25 mouse cellular contexts compared by ENCODE assay signal in genomic region chr7:122208276-122209021, GRCm38 (mm10). TPM values are rescaled to one million over a fixed set of nuclear protein-coding genes. Genes with fewer than 3 reads are reported as not detected.
A peak's percentile ranks its signal among the peaks of the same experiment; 100 is the strongest.
DNase-seq lines count a peak whose midpoint lies in the region; ATAC-seq and TF ChIP-seq lines count a peak whose summit lies in the region.
"Had no signal": no experiment of that assay in that cellular context is flagged by ENCODE, and none has a peak within 500 bp of the region (broad histone marks: within the 10 kb centered on the region; RNA-seq: fewer than 3 reads in every experiment).

No protein-coding gene starts in this region.

- no peak overlapping the region for H3K4me2 ChIP-seq in lung, embryonic 15.5 days
- H3K4me2 ChIP-seq: embryonic facial prominence, embryonic 15.5 days; limb, embryonic 12.5 days; neural tube, embryonic 13.5 days had no signal

- no peaks in the 10 kb centered on the region for H3K9me3 ChIP-seq in lung, embryonic 15.5 days
- H3K9me3 ChIP-seq: embryonic facial prominence, embryonic 15.5 days; hindbrain, embryonic 10.5 days; limb, embryonic 12.5 days; neural tube, embryonic 13.5 days had no signal

- H3K36me3 ChIP-seq in lung, embryonic 15.5 days, result no peaks in the 10 kb centered on the region
- H3K36me3 ChIP-seq: embryonic facial prominence, embryonic 15.5 days; hindbrain, embryonic 10.5 days; limb, embryonic 12.5 days; neural tube, embryonic 13.5 days had no signal

- 24% methylated on average over 7 of the region's 7 CpGs for WGBS in lung, embryonic 15.5 days
- WGBS in lung, adult 2 months, result 18% methylated on average over 7 of the region's 7 CpGs

- TF ChIP-seq POLR2A in lung, adult 2 months (IDR thresholded peaks at IDR 0.05; ENCODE audit: borderline replicate concordance, extremely low read depth, low read depth, low read length), result no peak

- intact Hi-C loops in gastrocnemius, adult 2 months (cut with DNase I), result no loop called here
- intact Hi-C loops in gastrocnemius, postnatal 14 days (cut with DNase I; ENCODE audit: low total_unique reads), result no loop called here
- intact Hi-C loops in left cerebral cortex, postnatal 14 days (cut with DNase I), result no loop called here

- H3K27ac ChIP-seq in gastrocnemius, adult 2 months, result peak overlapping the region; percentile 43; the same call in 1 of the 2 replicates
- H3K27ac ChIP-seq in lung, embryonic 15.5 days, result no peak overlapping the region
- H3K27ac ChIP-seq: embryonic facial prominence, embryonic 15.5 days; hindbrain, embryonic 10.5 days; hindbrain, postnatal 0 days; limb, embryonic 12.5 days; liver, embryonic 14.5 days; neural tube, embryonic 13.5 days had no signal

- no peaks in the 10 kb centered on the region for H3K27me3 ChIP-seq in lung, embryonic 15.5 days
- H3K27me3 ChIP-seq: embryonic facial prominence, embryonic 15.5 days; limb, embryonic 12.5 days; neural tube, embryonic 13.5 days had no signal

- no peak for TF ChIP-seq CTCF in gastrocnemius, adult 2 months (IDR thresholded peaks at IDR 0.05)
- no peak for TF ChIP-seq CTCF in lung, adult 2 months (IDR thresholded peaks at IDR 0.05; ENCODE audit: insufficient read depth, low read length)

- no peak overlapping the region for H3K9ac ChIP-seq in lung, embryonic 15.5 days
- H3K9ac ChIP-seq: embryonic facial prominence, embryonic 15.5 days; limb, embryonic 12.5 days; liver, embryonic 14.5 days; neural tube, embryonic 13.5 days had no signal

- no peaks in the 10 kb centered on the region for H3K4me1 ChIP-seq in lung, embryonic 15.5 days
- no peaks in the 10 kb centered on the region for H3K4me1 ChIP-seq in lung, adult 2 months (ENCODE audit: control insufficient read depth, insufficient read depth, low read length)
- H3K4me1 ChIP-seq: embryonic facial prominence, embryonic 15.5 days; hindbrain, embryonic 10.5 days; limb, embryonic 12.5 days; megakaryocyte, embryonic 14.5 days; neural tube, embryonic 13.5 days had no signal

- no peak for DNase-seq in gastrocnemius, adult 2 months
- DNase-seq in gastrocnemius, postnatal 14 days, result no peak
- no peak for DNase-seq in lung, adult 2 months
- peak; percentile 26 to 35 for DNase-seq in lung, postnatal 4 days
- no peak for DNase-seq in left cerebral cortex, postnatal 14 days (ENCODE audit: low spot score in 2 of 2)
- DNase-seq in retina, postnatal 1 day, result no peak
- DNase-seq in cerebellum, adult 8-10 months, result no peak
- DNase-seq: adrenal gland, adult 8-10 months; cerebellum, adult 11-12 months; cerebellum, postnatal 36 days; kidney, adult 8-10 months; kidney, postnatal 36 days; midbrain, embryonic 14.5 days had no signal

- peak overlapping the region; percentile 19; the same call in 1 of the 2 replicates for H3K4me3 ChIP-seq in gastrocnemius, adult 2 months
- no peak overlapping the region for H3K4me3 ChIP-seq in lung, embryonic 15.5 days
- H3K4me3 ChIP-seq in lung, adult 2 months (replicated peaks; ENCODE audit: extremely low read depth, low read depth, low read length), result no peak overlapping the region
- H3K4me3 ChIP-seq: embryonic facial prominence, embryonic 15.5 days; hindbrain, embryonic 10.5 days; limb, embryonic 12.5 days; megakaryocyte, embryonic 14.5 days; neural tube, embryonic 13.5 days had no signal

- ATAC-seq in lung, embryonic 15.5 days (ENCODE audit: borderline replicate concordance, extremely low read depth, low FRiP score, low TSS enrichment), result peak; percentile 55; the same call in 1 of the 2 replicates
- ATAC-seq: forebrain, embryonic 16.5 days; hindbrain, postnatal 0 days; Patski had no signal

RNA-seq across cellular contexts. Expression of gene Chp2, which starts 10.8 kb away (rescaled TPM):
- 1 to 10 TPM; 3.1 to 4.2 TPM for total RNA-seq in gastrocnemius, adult 2 months (2021)
- 1 to 10 TPM; 4.6 to 4.8 TPM for total RNA-seq in gastrocnemius, postnatal 14 days (2021)
- 1.7 and 2.1 TPM in 2 replicates for polyA plus RNA-seq in lung, embryonic 15.5 days (2015; fragmentation: Nextera tagmentation; extraction: Ambion mirVana)
- polyA plus RNA-seq in lung, adult 2 months (2012; rRNA removed), result 3.3 and 3.6 TPM in 2 replicates
- 1 to 10 TPM; 2.7 to 3.9 TPM for total RNA-seq in left cerebral cortex, postnatal 14 days (2021)
- polyA plus RNA-seq: limb, embryonic 12.5 days; Patski had no signal

RNA-seq across cellular contexts. Expression of gene Ern2, which starts 22.4 kb away (rescaled TPM):
- not detected for total RNA-seq in gastrocnemius, adult 2 months (2021)
- not detected for total RNA-seq in gastrocnemius, postnatal 14 days (2021)
- polyA plus RNA-seq in lung, embryonic 15.5 days (2015; fragmentation: Nextera tagmentation; extraction: Ambion mirVana), result 0.09 and 0.27 TPM in 2 replicates
- 0.72 and 1.3 TPM in 2 replicates for polyA plus RNA-seq in lung, adult 2 months (2012; rRNA removed)
- under 1 TPM; 0.34 to 0.35 TPM for total RNA-seq in left cerebral cortex, postnatal 14 days (2021)
- total RNA-seq: granulocyte monocyte progenitor cell, adult 5-6 weeks had no signal
- polyA plus RNA-seq: embryonic facial prominence, embryonic 15.5 days; heart, postnatal 0 days; liver, embryonic 14.5 days; Patski had no signal

RNA-seq across cellular contexts. Expression of gene Plk1, which starts 49.2 kb away (rescaled TPM):
- total RNA-seq in gastrocnemius, adult 2 months (2021), result under 1 TPM; 0.18 to 0.28 TPM
- total RNA-seq in gastrocnemius, postnatal 14 days (2021), result 1 to 10 TPM; 3.0 to 4.2 TPM
- 155 TPM in 2 replicates for polyA plus RNA-seq in lung, embryonic 15.5 days (2015; fragmentation: Nextera tagmentation; extraction: Ambion mirVana)
- 2.3 and 3.1 TPM in 2 replicates for polyA plus RNA-seq in lung, adult 2 months (2012; rRNA removed)
- total RNA-seq in left cerebral cortex, postnatal 14 days (2021), result 1 to 10 TPM; 2.3 to 2.8 TPM

Comparison
In these comparisons a context has a peak if more than half of its experiments do, and no peak if none do; other contexts are left out.
1. DNase-seq: peak in lung, postnatal 4 days (2 of 2); none in gastrocnemius, adult 2 months (single experiment), gastrocnemius, postnatal 14 days (single experiment), lung, adult 2 months (single experiment), left cerebral cortex, postnatal 14 days (0 of 2), retina, postnatal 1 day (single experiment) and cerebellum, adult 8-10 months (single experiment).